Mouse (Mus musculus) MN1 (cell line): ENCODE measurements around the gene Gm20838.
"Not testable (repeated sequence)": the region's sequence is repeated elsewhere in the genome, so short reads cannot be mapped to it uniquely, and the experiment has no call there.

Experiments
- DNase-seq: peaks from one replicate; pipeline ENCODE4 v3.0.0-alpha.2; 2016; ENCODE audit warnings: low spot score

Gene Gm20838

GRCm38 (mm10) chrY:33543064-33543463 is at the start of gene Gm20838:
Gm20838 (minus strand) TSS chrY:33543164.
- not testable (repeated sequence) for DNase-seq
